Mouse (Mus musculus): ENCODE data around the gene Myo1d.

DNA sequence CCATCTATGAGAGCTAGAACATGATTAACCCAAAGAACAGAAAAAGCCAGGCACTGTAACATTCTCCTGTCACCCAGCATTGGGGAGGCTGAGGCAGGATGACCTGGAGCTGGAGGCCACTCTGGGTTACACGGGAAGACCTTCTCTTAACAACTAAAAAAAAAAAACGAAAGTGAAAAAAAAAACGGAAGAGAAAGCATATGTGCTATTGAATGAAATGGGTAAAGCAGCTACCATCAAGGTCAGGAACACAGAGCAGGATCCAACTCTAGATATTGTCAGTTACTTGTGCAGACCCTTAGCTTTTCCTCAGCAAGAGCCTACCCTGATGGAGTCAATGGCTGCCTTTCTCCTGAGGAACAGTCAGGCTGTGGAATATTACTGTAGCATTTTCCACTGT, 199.3 kb downstream of the Myo1d start:
- TF ChIP-seq CTCF (IDR thresholded peaks at IDR 0.05; ENCODE audit: low read depth) = no peak
- TF ChIP-seq EP300 (IDR thresholded peaks at IDR 0.05; ENCODE audit: low read depth) = no peak

Data from liver, embryonic 14.5 days (tissue).